Mouse (Mus musculus): Measurements from ENCODE around the gene Tex261. TPM values are rescaled to one million over a fixed set of nuclear protein-coding genes. Genes with fewer than 3 reads are reported as not detected.

The Tex261 gene
- polyA plus RNA-seq, 1 experiment from 2014 or later, result 57.7 TPM

GRCm38 (mm10) chr6:83729350-83729970 is 46.2 kb downstream of the Tex261 start:
- ATAC-seq (ENCODE audit: insufficient read depth, low FRiP score, low TSS enrichment) (no peak), DNase-seq (ENCODE audit: low spot score) (no peak)
- Histone ChIP-seq H3K4me3 (ENCODE audit: low read depth, low read length) (no peak overlapping the region), H3K4me2 (ENCODE audit: low read depth) (no peak overlapping the region), H3K9me3 (ENCODE audit: control insufficient read depth, low read length) (no peaks in the 10 kb centered on the region), H3K9ac (ENCODE audit: low read length) (no peak overlapping the region), H3K27me3 (ENCODE audit: control insufficient read depth, insufficient read depth, low read length) (no peaks in the 10 kb centered on the region), H3K36me3 (ENCODE audit: control insufficient read depth, insufficient read depth, low read length) (no peaks in the 10 kb centered on the region), H3K4me1 (ENCODE audit: control insufficient read depth, insufficient read depth, low read length) (no peaks in the 10 kb centered on the region), H3K27ac (ENCODE audit: low read depth, low read length) (no peak overlapping the region)
- WGBS, result 73% methylated on average over 14 of the region's 14 CpGs

GRCm38 (mm10) chr6:83728488-83728887 is 47.1 kb downstream of the Tex261 start:
- H3K9me3 ChIP-seq (ENCODE audit: control insufficient read depth, low read length), result no peaks in the 10 kb centered on the region
- H3K4me3 ChIP-seq (ENCODE audit: low read depth, low read length), result no peak overlapping the region
- H3K36me3 ChIP-seq (ENCODE audit: control insufficient read depth, insufficient read depth, low read length), result no peaks in the 10 kb centered on the region
- DNase-seq (ENCODE audit: low spot score) (no peak), ATAC-seq (ENCODE audit: insufficient read depth, low FRiP score, low TSS enrichment) (no peak)
- H3K9ac ChIP-seq (ENCODE audit: low read length), result no peak overlapping the region
- H3K27me3 ChIP-seq (ENCODE audit: control insufficient read depth, insufficient read depth, low read length), result 0 out of 2 replicates have a peak, but pooled peaks cover 1% of the 10 kb centered on the region
- 86% methylated on average over 3 of the region's 3 CpGs for WGBS
- H3K27ac ChIP-seq (ENCODE audit: low read depth, low read length), result no peak overlapping the region
- H3K4me2 ChIP-seq (ENCODE audit: low read depth), result no peak overlapping the region
- H3K4me1 ChIP-seq (ENCODE audit: control insufficient read depth, insufficient read depth, low read length), result no peaks in the 10 kb centered on the region

- H3K4me2 ChIP-seq (ENCODE audit: low read depth), result no peak overlapping the region
- H3K36me3 ChIP-seq (ENCODE audit: control insufficient read depth, insufficient read depth, low read length), result no peaks in the 10 kb centered on the region
- ATAC-seq (ENCODE audit: insufficient read depth, low FRiP score, low TSS enrichment) (no peak), DNase-seq (ENCODE audit: low spot score) (no peak)
- H3K27me3 ChIP-seq (ENCODE audit: control insufficient read depth, insufficient read depth, low read length), result peaks cover 11% of the 10 kb centered on the region
- H3K4me3 ChIP-seq (ENCODE audit: low read depth, low read length), result no peak overlapping the region
- no peak overlapping the region for H3K27ac ChIP-seq (ENCODE audit: low read depth, low read length)
- H3K9ac ChIP-seq (ENCODE audit: low read length), result no peak overlapping the region
- no peaks in the 10 kb centered on the region for H3K4me1 ChIP-seq (ENCODE audit: control insufficient read depth, insufficient read depth, low read length)
- no peaks in the 10 kb centered on the region for H3K9me3 ChIP-seq (ENCODE audit: control insufficient read depth, low read length)
- WGBS, result 45% methylated on average over 4 of the region's 4 CpGs
Observed at GRCm38 (mm10) chr6:83727178-83727577, 48.4 kb downstream of the Tex261 start.

- no peak overlapping the region for H3K9ac ChIP-seq (ENCODE audit: low read length)
- no peak overlapping the region for H3K4me2 ChIP-seq (ENCODE audit: low read depth)
- DNase-seq (ENCODE audit: low spot score), result no peak
- WGBS, result 22% methylated on average over 6 of the region's 6 CpGs
- H3K9me3 ChIP-seq (ENCODE audit: control insufficient read depth, low read length), result no peaks in the 10 kb centered on the region
- no peaks in the 10 kb centered on the region for H3K36me3 ChIP-seq (ENCODE audit: control insufficient read depth, insufficient read depth, low read length)
- peaks cover 56% of the 10 kb centered on the region for H3K27me3 ChIP-seq (ENCODE audit: control insufficient read depth, insufficient read depth, low read length)
- no peak overlapping the region for H3K4me3 ChIP-seq (ENCODE audit: low read depth, low read length)
- ATAC-seq (ENCODE audit: insufficient read depth, low FRiP score, low TSS enrichment), result no peak
- H3K27ac ChIP-seq (ENCODE audit: low read depth, low read length), result no peak overlapping the region
- no peaks in the 10 kb centered on the region for H3K4me1 ChIP-seq (ENCODE audit: control insufficient read depth, insufficient read depth, low read length)
Observed at GRCm38 (mm10) chr6:83722526-83722925, 53.1 kb downstream of the Tex261 start.

Other genes with a start within 250 kb of the Tex261 start
- gene Actg2, start 239.5 kb downstream of the Tex261 start, polyA plus RNA-seq (2014; fragmentation: Nextera tagmentation; extraction: Ambion mirVana), result 0.66 and 1.8 TPM in 2 replicates
- gene Stambp, start 203.1 kb downstream of the Tex261 start, polyA plus RNA-seq (2014; fragmentation: Nextera tagmentation; extraction: Ambion mirVana), result 24.7 and 27.9 TPM in 2 replicates
- not detected in 2 replicates for gene Clec4f, start 119.6 kb downstream of the Tex261 start, polyA plus RNA-seq (2014; fragmentation: Nextera tagmentation; extraction: Ambion mirVana)
- not detected in 2 replicates for gene Cd207, start 98.0 kb downstream of the Tex261 start, polyA plus RNA-seq (2014; fragmentation: Nextera tagmentation; extraction: Ambion mirVana)
- not detected in 2 replicates for gene Vax2, start 64.5 kb downstream of the Tex261 start, polyA plus RNA-seq (2014; fragmentation: Nextera tagmentation; extraction: Ambion mirVana)
- not detected in 2 replicates for gene Atp6v1b1, start 32.8 kb downstream of the Tex261 start, polyA plus RNA-seq (2014; fragmentation: Nextera tagmentation; extraction: Ambion mirVana)
- gene Ankrd53, start 13.2 kb downstream of the Tex261 start, polyA plus RNA-seq (2014; fragmentation: Nextera tagmentation; extraction: Ambion mirVana), result 0.26 TPM in 1 of 2 replicates, not detected in the other
- gene Nagk, start 19.2 kb upstream of the Tex261 start, polyA plus RNA-seq (2014; fragmentation: Nextera tagmentation; extraction: Ambion mirVana), result 36.1 and 36.4 TPM in 2 replicates
- gene Paip2b, start 55.9 kb upstream of the Tex261 start, polyA plus RNA-seq (2014; fragmentation: Nextera tagmentation; extraction: Ambion mirVana), result 19.1 and 21.9 TPM in 2 replicates
- 98.1 and 102 TPM in 2 replicates for gene Zfp638, start 91.3 kb upstream of the Tex261 start, polyA plus RNA-seq (2014; fragmentation: Nextera tagmentation; extraction: Ambion mirVana)
- gene Dysf, start 232.8 kb upstream of the Tex261 start, polyA plus RNA-seq (2014; fragmentation: Nextera tagmentation; extraction: Ambion mirVana), result 6.3 and 6.7 TPM in 2 replicates